Mouse (Mus musculus) CD8-positive naive resting alpha-beta T cell, adult 2 months (primary cell): Measurements from ENCODE around the gene Cdkn2c.
"Not testable (repeated sequence)": the region's sequence is repeated elsewhere in the genome, so short reads cannot be mapped to it uniquely, and the experiment has no call there.

Source experiments
- DNase-seq, 2 experiments: peaks; one replicate each; pipeline ENCODE4 v3.0.0; 2022; ENCODE audit warnings: low read depth in 2 of 2, low spot score in 2 of 2

Cdkn2c gene

GRCm38 (mm10) chr4:109666461-109667269, at the start of gene Cdkn2c:
Gene Cdkn2c (minus strand): TSS chr4:109667189.
- DNase-seq, result peak; percentile 60 to 62

DNA sequence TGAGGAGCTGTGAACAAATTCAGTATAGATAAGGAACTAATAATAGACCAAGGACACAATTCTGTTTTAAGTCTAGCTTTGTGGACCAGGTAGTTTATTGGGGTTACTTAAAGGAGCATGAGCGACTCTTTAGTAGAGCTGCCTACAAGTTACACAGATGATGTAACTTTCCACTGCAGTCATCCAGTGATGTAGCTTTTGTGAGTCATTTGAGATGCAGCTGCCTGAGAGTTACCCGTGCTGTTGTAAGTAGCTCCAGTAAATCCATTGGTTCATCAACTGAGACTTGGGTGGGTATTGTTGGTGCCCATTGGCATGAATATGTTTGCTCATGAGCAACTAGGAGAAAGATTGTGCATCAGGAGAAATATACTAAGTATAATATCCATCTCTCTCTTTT, 38.4 kb upstream of the Cdkn2c start:
- DNase-seq, result no peak

DNA sequence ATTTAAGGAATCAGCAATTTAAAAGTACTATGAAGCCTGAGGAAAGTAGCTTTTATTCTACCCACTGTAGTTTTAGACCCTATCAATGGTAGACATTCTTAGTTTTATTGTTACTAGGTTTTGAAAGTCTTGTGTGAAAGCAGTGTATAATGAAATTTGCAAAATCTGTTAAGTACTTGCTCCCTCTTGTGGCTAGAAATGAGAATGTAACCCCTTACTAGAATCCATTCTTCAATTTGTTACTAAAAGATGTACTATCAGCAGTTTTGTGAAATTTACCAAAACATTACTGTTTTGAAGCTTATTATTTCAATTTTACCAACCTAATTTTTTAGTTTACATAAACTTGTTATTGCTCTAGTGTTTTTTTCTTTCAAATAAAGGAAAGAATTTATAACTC, 36.6 kb upstream of the Cdkn2c start:
- peak in 1 of 2 experiments; percentile 38 for DNase-seq

GRCm38 (mm10) chr4:109700727-109701126, 33.7 kb upstream of the Cdkn2c start:
- not testable (repeated sequence) for DNase-seq

- no peak for DNase-seq
Measured at GRCm38 (mm10) chr4:109692674-109693073, 25.7 kb upstream of the Cdkn2c start.

- DNase-seq, result no peak
Measured at GRCm38 (mm10) chr4:109683561-109683960, 16.6 kb upstream of the Cdkn2c start.

DNA sequence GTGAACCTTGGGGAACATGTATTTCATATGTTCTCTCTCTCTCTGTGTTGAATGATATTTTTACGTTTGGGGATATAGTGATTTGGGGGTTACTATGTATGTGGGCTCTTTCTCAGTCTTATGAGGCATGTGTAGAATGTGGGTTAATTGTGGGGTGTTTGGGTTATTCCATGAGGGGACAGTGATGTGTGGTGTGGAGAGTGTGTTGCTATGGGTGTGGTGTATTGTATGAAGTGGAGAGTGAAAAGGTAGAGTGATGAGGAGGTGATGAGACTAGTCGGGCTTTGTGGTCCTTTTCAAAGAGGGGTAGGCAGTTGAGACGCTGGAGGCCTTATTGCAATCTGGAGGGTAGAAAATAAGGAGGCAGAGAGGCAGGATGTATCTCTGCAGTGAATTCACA, 10.2 kb upstream of the Cdkn2c start:
- no peak for DNase-seq

GRCm38 (mm10) chr4:109676218-109677215, 9.5 kb upstream of the Cdkn2c start, which contains the start of gene Faf1:
Gene Faf1 (plus strand): TSS chr4:109676588.
- peak; percentile 94 to 95 for DNase-seq

- DNase-seq, result no peak
Measured at GRCm38 (mm10) chr4:109674097-109674496, 7.1 kb upstream of the Cdkn2c start.

DNA sequence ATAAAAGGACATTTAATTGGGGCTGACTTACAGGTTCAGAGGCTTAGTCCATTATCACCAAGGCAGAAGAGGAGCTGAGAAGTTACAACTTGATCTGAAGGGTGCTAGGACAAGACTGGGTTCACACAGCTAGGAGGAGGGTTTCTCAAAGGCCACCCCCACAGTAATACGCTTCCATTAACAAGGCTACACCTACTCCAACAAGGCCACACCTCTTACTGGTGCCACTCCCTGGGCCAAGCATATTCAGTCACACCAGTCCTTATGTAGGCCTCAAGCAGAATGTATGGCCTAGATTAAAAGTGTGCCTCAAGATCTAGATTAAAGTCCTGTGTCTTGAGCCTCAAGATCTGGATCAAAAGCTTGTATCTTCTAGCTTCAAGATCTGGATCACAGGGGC, 5.0 kb upstream of the Cdkn2c start:
- DNase-seq, result no peak

DNA sequence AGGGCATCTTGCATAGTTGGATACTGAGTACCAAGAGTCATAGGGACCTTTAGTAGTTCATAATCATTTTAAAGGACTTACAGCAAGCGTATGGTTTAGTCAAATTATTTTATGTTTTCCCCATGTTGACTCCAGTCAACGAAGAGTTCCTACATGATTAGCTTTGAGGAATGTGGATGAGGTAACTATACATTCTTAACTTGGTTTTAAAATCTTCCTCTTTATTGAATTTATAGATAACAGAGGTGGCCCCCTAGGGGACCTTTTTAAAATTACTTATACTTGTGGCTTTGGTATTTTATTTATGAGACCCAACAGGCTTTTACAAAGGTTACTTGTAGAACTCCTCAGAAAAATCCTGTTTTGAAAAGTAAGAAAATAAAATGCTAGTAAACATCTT, 3.2 kb upstream of the Cdkn2c start:
- peak in 1 of 2 experiments; percentile 27 for DNase-seq

- DNase-seq, result no peak
Measured at GRCm38 (mm10) chr4:109667518-109667917, 529 bp upstream of the Cdkn2c start.

DNA sequence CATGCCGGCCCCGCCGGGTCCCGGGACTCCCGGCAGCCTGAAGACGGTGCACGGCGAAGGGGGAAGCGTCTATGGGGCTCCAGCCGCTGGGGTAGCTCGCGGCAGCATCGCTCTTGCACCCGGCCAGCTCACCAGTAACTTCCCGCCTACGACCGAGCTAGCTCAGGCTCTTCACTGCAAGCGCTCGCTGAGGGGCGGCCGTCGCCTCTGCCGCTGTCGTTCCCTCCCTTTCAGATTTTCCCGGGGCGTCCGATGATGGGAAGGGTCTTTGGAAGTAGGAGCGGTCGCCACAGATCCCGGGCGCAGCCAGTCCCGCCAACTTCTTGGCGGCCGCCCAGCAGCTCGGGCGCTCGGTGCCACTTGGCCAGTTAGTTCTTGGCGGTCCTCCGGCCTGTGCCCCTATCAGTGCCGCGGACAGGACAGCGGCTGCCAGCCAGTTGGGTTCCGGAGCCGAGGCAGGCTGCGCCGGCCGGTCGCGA, 968 bp downstream of the Cdkn2c start:
- peak; percentile 27 to 32 for DNase-seq

DNA sequence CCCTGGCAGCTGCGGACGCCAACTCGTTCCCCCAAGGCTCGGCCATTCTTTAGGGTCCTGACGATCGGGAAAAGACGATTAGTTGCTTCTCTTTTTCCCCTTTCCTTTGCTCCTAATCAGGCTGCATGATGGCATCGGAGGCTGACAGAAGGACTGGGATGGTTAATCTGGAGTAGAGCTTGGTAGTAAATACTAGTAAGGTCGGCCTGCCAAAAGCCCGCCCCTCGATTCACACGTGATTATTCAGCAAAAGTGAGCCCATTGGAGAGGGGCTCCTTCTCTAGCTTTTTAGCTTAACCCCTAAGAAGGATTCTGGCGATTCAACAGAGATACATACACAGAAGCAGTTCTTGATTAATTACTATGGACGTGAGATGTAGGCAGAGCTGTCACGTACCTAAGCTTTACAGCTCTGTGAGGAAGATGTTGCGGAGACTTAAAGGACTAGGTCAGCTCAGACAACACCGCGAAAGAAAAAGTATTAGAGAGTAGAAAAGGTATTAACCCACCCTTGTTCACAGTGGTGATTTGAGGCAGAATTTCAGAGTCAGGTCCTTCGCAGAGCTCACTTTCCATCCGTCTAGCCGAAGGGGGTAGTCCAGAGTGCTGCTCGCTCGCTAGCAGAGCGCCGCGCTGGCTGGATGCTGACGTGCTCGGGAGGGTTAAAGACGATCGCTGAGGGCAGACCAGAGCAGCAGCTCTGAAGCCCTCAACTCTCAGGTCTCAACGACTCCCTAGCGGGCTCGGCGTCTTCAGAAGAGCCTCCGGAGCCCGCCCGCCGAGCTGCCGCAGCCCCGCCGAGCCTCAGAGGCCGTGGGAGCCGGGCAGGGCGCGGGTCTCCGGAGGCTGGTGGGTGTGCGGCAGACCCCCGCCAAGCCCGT, 1.6 kb downstream of the Cdkn2c start:
- peak; percentile 32 to 54 for DNase-seq

- no peak for DNase-seq
Measured at GRCm38 (mm10) chr4:109664091-109664490, 2.9 kb downstream of the Cdkn2c start.

DNA sequence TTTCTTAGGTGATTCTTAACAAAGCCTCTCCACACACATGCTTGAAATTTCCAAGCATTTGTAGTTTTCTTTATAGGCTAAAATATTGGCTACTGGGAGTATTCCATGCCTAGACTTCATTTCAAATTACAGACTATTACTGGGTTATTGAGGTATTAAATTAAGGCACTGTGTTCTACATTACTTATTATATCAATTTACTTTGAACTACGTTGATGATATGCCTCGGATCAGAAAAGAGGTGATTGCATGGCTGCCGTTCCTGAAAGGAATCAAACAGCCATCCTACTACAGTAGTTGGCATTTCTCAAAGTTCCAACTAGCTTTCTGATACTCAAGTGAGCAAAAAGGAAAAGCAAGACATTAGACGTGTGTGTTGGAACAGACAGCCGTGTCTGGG, 4.7 kb downstream of the Cdkn2c start:
- DNase-seq, result no peak

DNA sequence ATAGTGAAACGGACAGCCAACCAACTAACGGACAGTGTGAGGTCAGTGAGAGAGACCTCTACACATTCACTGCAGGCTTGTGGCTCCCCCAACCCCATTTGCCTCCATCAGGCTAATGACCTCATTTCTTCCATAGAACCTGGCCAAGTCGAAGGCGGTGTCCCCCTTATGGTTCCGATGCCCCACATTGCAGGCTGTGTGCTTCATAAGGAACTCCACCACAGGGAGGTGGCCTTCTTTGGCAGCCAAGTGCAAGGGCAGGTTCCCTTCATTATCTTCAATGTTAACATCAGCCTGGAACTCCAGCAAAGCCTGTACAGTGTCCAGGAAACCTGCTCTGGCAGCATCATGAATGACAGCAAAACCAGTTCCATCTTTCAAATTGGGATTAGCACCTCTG, 5.8 kb downstream of the Cdkn2c start:
- no peak for DNase-seq

DNA sequence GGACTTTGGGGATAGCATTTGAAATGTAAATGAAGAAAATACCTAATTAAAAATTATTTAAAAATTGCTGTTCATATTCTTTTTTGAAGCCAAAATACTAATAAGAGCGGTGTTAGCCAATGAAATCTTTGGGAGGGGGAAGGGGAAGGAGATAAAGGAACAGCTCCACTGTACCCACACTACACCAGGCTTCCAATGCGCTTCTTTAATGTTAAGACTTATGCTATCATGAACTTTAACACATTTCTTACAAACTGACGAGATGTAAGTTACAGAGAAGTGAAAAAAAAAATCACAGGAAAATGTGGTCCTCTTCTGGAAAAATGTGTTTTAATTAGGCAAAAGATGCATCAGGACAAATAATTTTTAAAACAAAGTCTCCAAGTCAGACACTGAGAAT, 6.4 kb downstream of the Cdkn2c start:
- DNase-seq, result no peak

DNA sequence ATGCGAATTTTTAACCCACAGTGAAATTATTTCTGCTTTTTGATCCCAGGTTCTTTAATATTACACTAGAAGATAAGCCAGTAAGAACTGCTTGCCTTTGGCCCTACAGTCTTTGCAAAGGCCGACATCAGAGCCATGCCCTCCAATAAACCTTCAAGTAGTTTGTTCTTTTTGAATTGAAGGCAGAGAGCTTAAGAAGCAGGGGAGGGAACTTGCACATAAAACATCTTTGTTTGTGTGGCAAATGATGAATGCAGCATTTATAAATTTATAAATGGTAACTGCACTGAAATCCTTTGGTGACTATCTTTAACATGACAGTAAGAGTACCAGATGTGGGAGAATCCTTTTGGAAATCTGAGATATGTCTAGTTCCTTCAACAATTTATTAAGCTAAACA, 7.4 kb downstream of the Cdkn2c start:
- no peak for DNase-seq

- no peak for DNase-seq
Measured at GRCm38 (mm10) chr4:109658826-109659225, 8.2 kb downstream of the Cdkn2c start.
